Mouse (Mus musculus) stomach, postnatal 0 days (tissue): ENCODE measurements at regions not wholly inside any gene's neighbourhood (a gene's known extent, or its start where the extent isn't known, plus 50 kb on each side); places are given as distances from the start of the nearest gene placed in this dataset.

Source experiments
- CTCF ChIP-seq: IDR thresholded peaks from 2 replicates; pipeline ENCODE4 v1.5.1; 2016; ENCODE audit warnings: antibody characterized with exemption, low read depth, mild to moderate bottlenecking, moderate library complexity
- EP300 ChIP-seq: optimal IDR thresholded peaks from 2 replicates; pipeline ENCODE3; 2016; ENCODE audit warnings: antibody characterized with exemption

DNA sequence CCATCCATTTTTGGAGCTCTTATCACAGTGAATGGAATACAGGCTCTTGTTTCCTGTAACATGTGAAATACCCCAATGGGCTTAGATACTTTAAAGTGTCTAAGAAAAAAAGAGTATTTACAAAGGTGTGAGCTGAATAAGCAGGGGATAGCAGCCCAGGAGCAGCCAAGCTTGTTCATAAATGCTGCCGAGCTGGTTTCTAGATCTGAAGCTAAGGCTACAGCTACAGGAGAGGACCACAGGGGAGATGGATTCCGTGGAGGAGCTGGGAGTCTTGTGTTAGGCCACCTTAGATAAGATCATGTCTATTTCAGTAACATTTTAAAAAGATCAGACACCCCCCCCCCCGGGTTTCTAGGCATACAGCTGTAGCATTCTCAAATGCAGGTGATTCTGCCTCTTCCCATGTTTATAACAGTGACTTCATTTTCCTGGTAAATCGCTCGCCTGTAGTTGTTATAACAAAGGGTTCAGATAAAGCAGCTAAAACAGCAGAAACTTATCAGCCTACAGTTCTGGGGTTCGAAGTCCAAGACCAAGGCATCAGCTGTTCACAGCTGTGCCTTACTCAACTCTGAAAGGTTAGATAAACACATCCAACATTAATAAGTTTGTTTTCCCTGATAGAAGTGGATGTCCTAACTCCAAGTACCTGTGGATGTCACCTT, 131.9 kb downstream of the Tex36 start:
- TF ChIP-seq EP300 (no peak), CTCF (no peak)
